Mouse (Mus musculus): ENCODE results near the gene Zfp683. TPM values are rescaled to one million over a fixed set of nuclear protein-coding genes. Genes with fewer than 3 reads are reported as not detected.

Gene Zfp683
- polyA plus RNA-seq, 1 experiment from 2014 or later = not detected

GRCm38 (mm10) chr4:134080674-134081073, 27.0 kb downstream of the Zfp683 start:
- Histone ChIP-seq H3K9ac (replicated peaks; ENCODE audit: low read depth, low read length) (no peak overlapping the region), H3K27ac (ENCODE audit: low read length) (no peak overlapping the region), H3K4me3 (ENCODE audit: low read depth, low read length) (no peak overlapping the region), H3K4me1 (ENCODE audit: control insufficient read depth, insufficient read depth, low read length) (0 out of 2 replicates have a peak, but pooled peaks cover 7% of the 10 kb centered on the region), H3K4me2 (replicated peaks; ENCODE audit: low read depth, low read length) (no peak overlapping the region), H3K9me3 (ENCODE audit: control insufficient read depth, low read depth, low read length) (no peaks in the 10 kb centered on the region), H3K27me3 (ENCODE audit: control insufficient read depth, insufficient read depth, low read length) (no peaks in the 10 kb centered on the region), H3K36me3 (ENCODE audit: control insufficient read depth, insufficient read depth, low read length) (no peaks in the 10 kb centered on the region)
- no peak for ATAC-seq (ENCODE audit: insufficient number of reproducible peaks, insufficient read depth, low FRiP score, low read depth)
- WGBS = 82% methylated on average over 4 of the region's 4 CpGs

DNA sequence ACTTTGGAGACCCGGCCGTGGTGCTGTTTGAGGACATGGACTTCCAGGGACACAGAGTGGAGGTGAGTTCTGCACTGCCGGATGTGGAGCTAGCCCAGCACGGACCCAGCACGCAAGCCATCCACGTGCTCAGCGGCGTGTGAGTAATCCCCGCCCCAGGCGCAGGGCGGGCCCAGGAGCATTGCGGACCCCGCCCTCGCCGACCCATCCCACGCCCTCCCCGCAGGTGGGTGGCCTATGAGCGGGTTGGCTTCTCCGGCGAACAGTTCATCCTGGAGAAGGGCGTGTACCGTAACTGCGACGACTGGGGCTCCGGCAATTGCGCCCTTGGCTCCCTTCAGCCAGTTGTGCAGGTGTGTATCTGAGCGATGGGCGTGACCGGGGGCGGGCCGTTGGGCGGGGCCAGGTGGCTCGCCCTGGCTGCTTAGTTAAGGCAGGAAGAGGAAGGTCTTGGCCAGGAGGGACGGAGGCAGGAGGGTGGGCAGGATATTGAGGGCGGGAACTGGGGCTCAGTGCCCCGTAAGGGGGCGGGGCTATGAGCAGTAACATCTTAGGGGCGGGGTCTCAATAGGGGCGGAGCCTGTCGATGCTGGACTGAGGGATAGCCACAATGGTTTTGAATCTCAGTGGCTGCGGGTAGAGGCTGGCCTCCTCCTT, 28.2 kb downstream of the Zfp683 start:
- no peak overlapping the region for H3K9ac ChIP-seq (replicated peaks; ENCODE audit: low read depth, low read length)

GRCm38 (mm10) chr4:134082460-134082859, 28.8 kb downstream of the Zfp683 start:
- no peak overlapping the region for H3K9ac ChIP-seq (replicated peaks; ENCODE audit: low read depth, low read length)
- 0 out of 2 replicates have a peak, but pooled peaks cover 7% of the 10 kb centered on the region for H3K4me1 ChIP-seq (ENCODE audit: control insufficient read depth, insufficient read depth, low read length)
- H3K27ac ChIP-seq (ENCODE audit: low read length) = no peak overlapping the region
- peak overlapping the region; percentile 75 for H3K4me2 ChIP-seq (replicated peaks; ENCODE audit: low read depth, low read length)
- no peaks in the 10 kb centered on the region for H3K27me3 ChIP-seq (ENCODE audit: control insufficient read depth, insufficient read depth, low read length)
- H3K9me3 ChIP-seq (ENCODE audit: control insufficient read depth, low read depth, low read length) = no peaks in the 10 kb centered on the region
- peak overlapping the region; percentile 33 for H3K4me3 ChIP-seq (ENCODE audit: low read depth, low read length)
- H3K36me3 ChIP-seq (ENCODE audit: control insufficient read depth, insufficient read depth, low read length) = no peaks in the 10 kb centered on the region
- WGBS = 6% methylated on average over 7 of the region's 7 CpGs
- no peak for ATAC-seq (ENCODE audit: insufficient number of reproducible peaks, insufficient read depth, low FRiP score, low read depth)

More for the DNA sequence above, 28.2 kb downstream of the Zfp683 start:
- H3K27ac ChIP-seq (ENCODE audit: low read length) = no peak overlapping the region
- H3K4me1 ChIP-seq (ENCODE audit: control insufficient read depth, insufficient read depth, low read length) = 0 out of 2 replicates have a peak, but pooled peaks cover 7% of the 10 kb centered on the region
- under 1% methylated on average over 41 of the region's 41 CpGs for WGBS
- H3K4me3 ChIP-seq (ENCODE audit: low read depth, low read length) = peak overlapping the region; percentile 33
- no peaks in the 10 kb centered on the region for H3K36me3 ChIP-seq (ENCODE audit: control insufficient read depth, insufficient read depth, low read length)
- H3K4me2 ChIP-seq (replicated peaks; ENCODE audit: low read depth, low read length) = peak overlapping the region; percentile 75
- H3K27me3 ChIP-seq (ENCODE audit: control insufficient read depth, insufficient read depth, low read length) = no peaks in the 10 kb centered on the region
- ATAC-seq (ENCODE audit: insufficient number of reproducible peaks, insufficient read depth, low FRiP score, low read depth) = peak; percentile 94
- no peaks in the 10 kb centered on the region for H3K9me3 ChIP-seq (ENCODE audit: control insufficient read depth, low read depth, low read length)

DNA sequence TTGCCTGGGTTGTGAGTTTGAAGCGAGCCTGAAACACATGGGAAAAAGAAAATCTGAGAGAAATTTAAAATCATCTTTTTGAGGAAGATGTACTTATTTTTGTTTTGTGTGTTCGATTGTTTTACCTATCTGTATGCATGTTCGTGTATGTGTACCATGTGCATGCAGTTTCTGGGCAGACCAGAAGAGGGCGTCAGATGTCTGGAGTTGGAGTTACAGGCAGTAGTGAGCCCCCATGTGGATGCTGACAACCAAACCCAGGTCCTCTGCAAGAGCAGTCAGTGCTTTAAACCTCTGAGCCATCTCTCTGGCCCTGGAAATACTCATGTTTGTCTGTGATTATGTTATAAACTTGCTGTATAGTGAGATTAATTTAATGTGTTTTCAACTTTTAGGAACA, 31.4 kb downstream of the Zfp683 start:
- Histone ChIP-seq H3K9me3 (ENCODE audit: control insufficient read depth, low read depth, low read length) (no peaks in the 10 kb centered on the region), H3K4me3 (ENCODE audit: low read depth, low read length) (no peak overlapping the region), H3K4me2 (replicated peaks; ENCODE audit: low read depth, low read length) (no peak overlapping the region), H3K36me3 (ENCODE audit: control insufficient read depth, insufficient read depth, low read length) (no peaks in the 10 kb centered on the region), H3K9ac (replicated peaks; ENCODE audit: low read depth, low read length) (no peak overlapping the region), H3K27ac (ENCODE audit: low read length) (no peak overlapping the region), H3K4me1 (ENCODE audit: control insufficient read depth, insufficient read depth, low read length) (0 out of 2 replicates have a peak, but pooled peaks cover 7% of the 10 kb centered on the region), H3K27me3 (ENCODE audit: control insufficient read depth, insufficient read depth, low read length) (no peaks in the 10 kb centered on the region)
- 85% methylated on average over 4 of the region's 4 CpGs for WGBS
- no peak for ATAC-seq (ENCODE audit: insufficient number of reproducible peaks, insufficient read depth, low FRiP score, low read depth)

GRCm38 (mm10) chr4:134087412-134087811, 33.8 kb downstream of the Zfp683 start:
- 26% methylated on average over 7 of the region's 7 CpGs for WGBS
- peak; percentile 51; the same call in 1 of the 2 replicates for ATAC-seq (ENCODE audit: insufficient number of reproducible peaks, insufficient read depth, low FRiP score, low read depth)

GRCm38 (mm10) chr4:134089029-134089428, 35.4 kb downstream of the Zfp683 start:
- no peaks in the 10 kb centered on the region for H3K36me3 ChIP-seq (ENCODE audit: control insufficient read depth, insufficient read depth, low read length)
- 80% methylated on average over 9 of the region's 9 CpGs for WGBS
- ATAC-seq (ENCODE audit: insufficient number of reproducible peaks, insufficient read depth, low FRiP score, low read depth) = no peak
- H3K4me3 ChIP-seq (ENCODE audit: low read depth, low read length) = no peak overlapping the region
- no peak overlapping the region for H3K9ac ChIP-seq (replicated peaks; ENCODE audit: low read depth, low read length)
- H3K27me3 ChIP-seq (ENCODE audit: control insufficient read depth, insufficient read depth, low read length) = no peaks in the 10 kb centered on the region
- no peak overlapping the region for H3K4me2 ChIP-seq (replicated peaks; ENCODE audit: low read depth, low read length)
- no peak overlapping the region for H3K27ac ChIP-seq (ENCODE audit: low read length)
- no peaks in the 10 kb centered on the region for H3K4me1 ChIP-seq (ENCODE audit: control insufficient read depth, insufficient read depth, low read length)
- H3K9me3 ChIP-seq (ENCODE audit: control insufficient read depth, low read depth, low read length) = no peaks in the 10 kb centered on the region

More at GRCm38 (mm10) chr4:134087412-134087811, 33.8 kb downstream of the Zfp683 start:
- Histone ChIP-seq H3K36me3 (ENCODE audit: control insufficient read depth, insufficient read depth, low read length) (no peaks in the 10 kb centered on the region), H3K27ac (ENCODE audit: low read length) (no peak overlapping the region), H3K4me1 (ENCODE audit: control insufficient read depth, insufficient read depth, low read length) (0 out of 2 replicates have a peak, but pooled peaks cover under 1% of the 10 kb centered on the region), H3K9me3 (ENCODE audit: control insufficient read depth, low read depth, low read length) (no peaks in the 10 kb centered on the region), H3K4me3 (ENCODE audit: low read depth, low read length) (no peak overlapping the region), H3K27me3 (ENCODE audit: control insufficient read depth, insufficient read depth, low read length) (no peaks in the 10 kb centered on the region), H3K9ac (replicated peaks; ENCODE audit: low read depth, low read length) (no peak overlapping the region), H3K4me2 (replicated peaks; ENCODE audit: low read depth, low read length) (no peak overlapping the region)

- H3K36me3 ChIP-seq (ENCODE audit: control insufficient read depth, insufficient read depth, low read length) = no peaks in the 10 kb centered on the region
- H3K4me1 ChIP-seq (ENCODE audit: control insufficient read depth, insufficient read depth, low read length) = no peaks in the 10 kb centered on the region
- no peaks in the 10 kb centered on the region for H3K27me3 ChIP-seq (ENCODE audit: control insufficient read depth, insufficient read depth, low read length)
- no peak overlapping the region for H3K4me2 ChIP-seq (replicated peaks; ENCODE audit: low read depth, low read length)
- WGBS = 79% methylated on average over 16 of the region's 16 CpGs
- no peak overlapping the region for H3K9ac ChIP-seq (replicated peaks; ENCODE audit: low read depth, low read length)
- H3K4me3 ChIP-seq (ENCODE audit: low read depth, low read length) = no peak overlapping the region
- H3K27ac ChIP-seq (ENCODE audit: low read length) = no peak overlapping the region
- no peak for ATAC-seq (ENCODE audit: insufficient number of reproducible peaks, insufficient read depth, low FRiP score, low read depth)
- no peaks in the 10 kb centered on the region for H3K9me3 ChIP-seq (ENCODE audit: control insufficient read depth, low read depth, low read length)
These were observed 37.0 kb downstream of the Zfp683 start for GRCm38 (mm10) chr4:134090521-134091224.

DNA sequence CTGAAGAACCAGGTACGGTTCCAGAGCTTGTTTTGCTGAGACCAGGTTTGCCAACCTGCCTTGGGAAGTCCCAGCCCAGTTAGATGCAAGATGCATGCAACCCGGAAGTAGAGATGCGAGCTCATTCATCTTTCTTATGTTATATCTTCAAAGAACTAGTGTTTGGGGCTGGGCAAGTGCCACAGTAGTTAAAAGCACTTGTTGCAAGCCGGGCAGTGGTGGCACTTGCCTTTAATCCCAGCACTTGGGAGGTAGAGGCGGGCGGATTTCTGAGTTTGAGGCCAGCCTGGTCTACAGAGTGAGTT, 37.5 kb downstream of the Zfp683 start:
- Histone ChIP-seq H3K27ac (ENCODE audit: low read length) (no peak overlapping the region), H3K36me3 (ENCODE audit: control insufficient read depth, insufficient read depth, low read length) (no peaks in the 10 kb centered on the region), H3K4me2 (replicated peaks; ENCODE audit: low read depth, low read length) (no peak overlapping the region), H3K4me3 (ENCODE audit: low read depth, low read length) (no peak overlapping the region), H3K4me1 (ENCODE audit: control insufficient read depth, insufficient read depth, low read length) (no peaks in the 10 kb centered on the region), H3K9me3 (ENCODE audit: control insufficient read depth, low read depth, low read length) (no peaks in the 10 kb centered on the region), H3K27me3 (ENCODE audit: control insufficient read depth, insufficient read depth, low read length) (no peaks in the 10 kb centered on the region), H3K9ac (replicated peaks; ENCODE audit: low read depth, low read length) (no peak overlapping the region)
- ATAC-seq (ENCODE audit: insufficient number of reproducible peaks, insufficient read depth, low FRiP score, low read depth) = no peak
- WGBS = 84% methylated on average over 6 of the region's 6 CpGs

Measured in stomach, embryonic 14.5 days (tissue).